Mouse (Mus musculus): ENCODE data around the gene Gast. TPM values are rescaled to one million over a fixed set of nuclear protein-coding genes. Genes with fewer than 3 reads are reported as not detected.
"Not testable (repeated sequence)": the region's sequence is repeated elsewhere in the genome, so short reads cannot be mapped to it uniquely, and the experiment has no call there.

Gast gene
- polyA plus RNA-seq, 1 experiment from 2014 or later = 0.79 TPM

DNA sequence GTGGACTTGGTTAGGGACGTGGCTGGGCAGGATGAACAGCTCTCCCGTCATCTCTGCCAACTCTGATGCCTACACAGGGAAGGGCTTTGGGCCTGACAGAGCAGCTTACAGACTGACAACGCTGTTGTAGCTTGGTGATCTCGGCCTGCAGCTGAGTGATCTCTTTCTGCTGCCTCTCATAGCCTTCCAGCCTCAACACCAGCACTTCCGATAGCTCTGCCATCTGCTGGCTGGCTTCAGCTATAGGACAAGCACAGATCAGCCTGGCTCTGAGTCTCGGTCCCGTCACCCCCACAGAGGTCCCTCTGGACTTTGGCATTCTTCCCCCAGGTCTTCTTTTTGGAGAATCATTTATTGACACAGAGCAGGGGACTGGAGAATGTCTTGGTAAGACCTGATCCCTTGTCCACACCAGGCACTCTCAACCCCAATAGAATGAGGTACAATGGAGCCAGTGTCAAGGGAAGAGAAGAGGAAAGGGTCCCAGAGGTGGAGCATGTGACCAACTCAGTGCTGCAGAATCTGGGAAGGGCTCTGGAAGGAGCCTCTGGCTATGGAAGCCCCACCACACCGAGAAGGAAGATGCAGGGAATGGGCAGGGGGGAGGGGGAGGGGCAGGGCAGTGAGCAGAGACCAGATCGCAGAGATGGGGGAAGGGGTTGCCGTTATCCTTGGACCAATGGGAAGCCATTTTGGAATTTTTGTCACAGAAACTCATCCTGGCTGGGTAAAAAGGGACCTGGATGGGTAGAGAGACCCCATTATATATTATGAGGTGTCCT, 18.1 kb downstream of the Gast start:
- no peak overlapping the region for H3K4me3 ChIP-seq (ENCODE audit: low read depth, low read length)
- H3K9me3 ChIP-seq (ENCODE audit: control insufficient read depth, low read length) = no peaks in the 10 kb centered on the region
- H3K36me3 ChIP-seq (ENCODE audit: control insufficient read depth, insufficient read depth, low read length) = peaks cover 2% of the 10 kb centered on the region; the same call in 1 of the 2 replicates
- H3K4me1 ChIP-seq (ENCODE audit: control insufficient read depth, insufficient read depth, low read length) = peaks cover 7% of the 10 kb centered on the region
- H3K27ac ChIP-seq (ENCODE audit: low read depth, low read length) = no peak overlapping the region
- H3K9ac ChIP-seq (ENCODE audit: low read length) = no peak overlapping the region
- peak; percentile 88 for DNase-seq (ENCODE audit: low spot score, missing footprints)
- H3K27me3 ChIP-seq (ENCODE audit: control insufficient read depth, insufficient read depth, low read length) = no peaks in the 10 kb centered on the region; the same call in 1 of the 2 replicates
- no peak for ATAC-seq (ENCODE audit: low FRiP score)
- no peak overlapping the region for H3K4me2 ChIP-seq
- 39% methylated on average over 10 of the region's 10 CpGs for WGBS

DNA sequence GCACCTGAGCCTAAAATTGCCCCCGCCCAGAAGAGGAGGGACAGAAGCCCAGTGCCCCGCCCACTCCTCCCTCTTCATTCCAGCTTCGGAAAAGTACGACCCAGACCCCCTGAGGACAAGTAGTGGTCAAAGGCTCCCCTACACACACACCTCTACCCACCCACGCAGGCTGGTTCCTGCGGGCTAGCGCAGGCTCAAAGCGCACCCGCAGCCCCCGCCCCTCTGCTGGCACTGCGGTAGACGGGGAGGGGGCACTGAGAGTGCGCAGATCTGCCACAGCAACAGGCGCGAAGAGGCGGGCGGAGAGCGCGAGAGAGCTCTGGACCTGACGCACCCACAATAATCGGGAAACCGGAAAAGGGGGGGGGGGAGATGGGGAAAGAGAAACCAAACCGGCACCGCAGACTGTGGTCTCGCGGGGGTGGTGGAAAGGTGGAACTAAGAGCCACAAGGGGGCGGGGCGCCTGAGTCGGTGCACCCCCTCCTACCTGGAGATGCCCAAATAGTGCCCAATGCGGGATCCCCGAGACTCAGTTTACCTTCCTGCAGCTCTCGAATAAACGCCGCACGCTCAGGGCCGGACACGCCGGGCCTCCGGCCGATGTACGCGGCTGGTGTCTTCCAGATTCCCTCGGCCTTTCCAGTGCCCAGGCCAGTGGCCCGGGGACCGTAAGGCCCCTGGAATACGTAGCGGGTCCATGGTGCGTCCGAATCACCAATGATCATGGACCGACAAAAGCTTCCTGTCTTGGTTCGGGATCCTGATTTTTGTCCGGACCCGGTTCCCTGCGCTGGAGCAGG, 21.1 kb downstream of the Gast start:
- Histone ChIP-seq H3K27ac (ENCODE audit: low read depth, low read length) (no peak overlapping the region), H3K27me3 (ENCODE audit: control insufficient read depth, insufficient read depth, low read length) (peaks cover under 1% of the 10 kb centered on the region; the same call in 1 of the 2 replicates), H3K4me2 (peak overlapping the region; percentile 99), H3K9me3 (ENCODE audit: control insufficient read depth, low read length) (no peaks in the 10 kb centered on the region), H3K9ac (ENCODE audit: low read length) (peak overlapping the region; percentile 73), H3K4me3 (ENCODE audit: low read depth, low read length) (peak overlapping the region; percentile 76), H3K4me1 (ENCODE audit: control insufficient read depth, insufficient read depth, low read length) (peaks cover 7% of the 10 kb centered on the region), H3K36me3 (ENCODE audit: control insufficient read depth, insufficient read depth, low read length) (no peaks in the 10 kb centered on the region)
- under 1% methylated on average over 54 of the region's 54 CpGs for WGBS
- ATAC-seq (ENCODE audit: low FRiP score) (peak; percentile 54), DNase-seq (ENCODE audit: low spot score, missing footprints) (peak; percentile 94)

DNA sequence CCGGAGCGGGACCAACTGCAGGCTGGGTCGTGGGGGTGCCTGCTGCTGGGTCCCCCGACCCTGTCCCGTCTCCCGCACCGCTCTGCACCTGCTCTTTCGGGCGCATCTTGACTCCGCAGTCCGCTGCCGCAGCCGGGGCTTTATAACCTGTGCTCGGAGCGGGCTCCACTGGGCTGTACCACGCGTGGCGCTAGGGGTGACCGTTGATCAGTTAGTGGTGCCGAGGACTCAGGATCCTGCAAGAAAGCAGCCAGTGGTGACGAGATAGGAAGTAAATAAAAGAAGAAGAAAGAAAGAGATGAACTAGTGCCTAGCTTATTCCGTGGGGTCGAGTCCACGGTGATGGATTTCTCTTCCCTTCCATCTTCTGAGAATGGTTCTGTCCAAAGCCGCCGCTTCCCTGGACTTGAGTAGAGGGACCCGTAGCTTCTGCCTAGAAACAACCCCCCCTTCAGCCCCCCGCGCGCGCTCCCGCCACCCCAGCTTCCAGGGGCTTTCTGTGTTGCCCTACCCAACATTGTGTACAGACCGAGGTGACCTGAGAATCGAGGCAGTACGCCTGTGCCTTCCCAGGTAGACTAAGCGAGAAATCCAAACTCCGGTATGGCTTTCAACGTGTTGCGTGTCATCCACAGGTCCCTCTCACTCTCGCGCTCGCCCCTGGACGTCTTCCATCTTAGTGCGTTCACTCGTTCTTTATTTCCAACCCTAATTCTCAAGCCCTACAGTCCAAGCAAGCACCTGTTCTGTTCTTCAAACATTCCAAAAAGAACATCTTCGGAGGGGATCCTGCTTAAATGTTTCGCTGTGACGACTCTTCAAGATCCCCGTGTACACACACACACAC, 22.0 kb downstream of the Gast start, which contains the start of gene Hap1:
TSS of gene Hap1 (minus strand) at position 157 of the 847 bp plus-strand sequence.
- Histone ChIP-seq H3K4me2 (peak within 1 kb of the TSS; percentile 99), H3K4me3 (ENCODE audit: low read depth, low read length) (peak within 1 kb of the TSS; percentile 76), H3K27ac (ENCODE audit: low read depth, low read length) (no peak within 1 kb of the TSS), H3K9ac (ENCODE audit: low read length) (peak within 1 kb of the TSS; percentile 73), H3K36me3 (ENCODE audit: control insufficient read depth, insufficient read depth, low read length) (no peaks in the 10 kb centered on the region), H3K9me3 (ENCODE audit: control insufficient read depth, low read length) (no peaks in the 10 kb centered on the region), H3K27me3 (ENCODE audit: control insufficient read depth, insufficient read depth, low read length) (peaks cover 3% of the 10 kb centered on the region; the same call in 1 of the 2 replicates), H3K4me1 (ENCODE audit: control insufficient read depth, insufficient read depth, low read length) (peaks cover 7% of the 10 kb centered on the region)
- ATAC-seq (ENCODE audit: low FRiP score) = peak; percentile 78
- WGBS = 1% methylated on average over 49 of the region's 49 CpGs
- DNase-seq (ENCODE audit: low spot score, missing footprints) = peak; percentile 98

DNA sequence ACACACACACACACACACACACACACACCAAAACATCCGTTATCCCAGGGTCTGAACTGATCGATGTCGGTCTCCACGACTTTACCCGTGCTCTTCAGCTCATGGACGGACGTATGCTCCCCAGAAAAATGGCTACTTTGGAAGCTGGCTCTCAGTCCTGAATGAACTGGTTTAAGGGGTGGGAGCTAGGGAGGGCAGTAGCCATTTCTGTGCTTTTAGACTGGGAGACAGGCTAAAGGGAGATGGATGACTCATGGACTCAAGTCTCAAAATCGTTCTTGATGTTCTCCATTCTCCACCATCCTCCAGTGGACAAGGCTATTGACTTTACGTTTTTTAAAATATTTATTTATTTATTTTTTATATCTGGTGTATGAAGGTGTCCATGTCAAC, 22.6 kb downstream of the Gast start:
- DNase-seq (ENCODE audit: low spot score, missing footprints) = no peak
- Histone ChIP-seq H3K4me1 (ENCODE audit: control insufficient read depth, insufficient read depth, low read length) (peaks cover 7% of the 10 kb centered on the region), H3K27me3 (ENCODE audit: control insufficient read depth, insufficient read depth, low read length) (peaks cover 3% of the 10 kb centered on the region; the same call in 1 of the 2 replicates), H3K4me2 (peak overlapping the region; percentile 99), H3K9ac (ENCODE audit: low read length) (peak overlapping the region; percentile 73), H3K9me3 (ENCODE audit: control insufficient read depth, low read length) (no peaks in the 10 kb centered on the region), H3K4me3 (ENCODE audit: low read depth, low read length) (peak overlapping the region; percentile 76), H3K27ac (ENCODE audit: low read depth, low read length) (no peak overlapping the region), H3K36me3 (ENCODE audit: control insufficient read depth, insufficient read depth, low read length) (no peaks in the 10 kb centered on the region)
- 18% methylated on average over 9 of the region's 9 CpGs for WGBS
- ATAC-seq (ENCODE audit: low FRiP score) = no peak

DNA sequence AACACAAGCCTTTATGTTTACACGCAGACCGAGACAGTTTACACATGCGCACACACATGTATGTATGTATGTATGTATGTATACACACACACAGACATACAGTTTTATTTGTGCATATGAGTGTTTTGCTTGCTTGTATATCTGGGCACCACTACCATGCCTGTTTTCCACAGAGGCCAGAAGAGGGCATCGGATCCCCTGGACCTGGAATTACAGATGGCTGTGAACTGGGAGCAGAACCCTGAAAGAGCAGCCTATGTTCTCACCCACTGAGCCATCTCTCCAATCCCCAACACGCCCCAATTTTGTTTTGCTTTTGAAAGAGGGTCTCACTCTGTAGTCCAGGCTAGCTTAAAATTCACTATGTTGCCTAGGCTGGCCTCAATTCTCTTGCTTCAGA, 23.2 kb downstream of the Gast start:
- DNase-seq (ENCODE audit: low spot score, missing footprints) (no peak), ATAC-seq (ENCODE audit: low FRiP score) (no peak)
- Histone ChIP-seq H3K27me3 (ENCODE audit: control insufficient read depth, insufficient read depth, low read length) (peaks cover 3% of the 10 kb centered on the region; the same call in 1 of the 2 replicates), H3K4me1 (ENCODE audit: control insufficient read depth, insufficient read depth, low read length) (peaks cover 7% of the 10 kb centered on the region), H3K4me3 (ENCODE audit: low read depth, low read length) (no peak overlapping the region), H3K27ac (ENCODE audit: low read depth, low read length) (no peak overlapping the region), H3K4me2 (no peak overlapping the region), H3K9ac (ENCODE audit: low read length) (no peak overlapping the region), H3K9me3 (ENCODE audit: control insufficient read depth, low read length) (no peaks in the 10 kb centered on the region), H3K36me3 (ENCODE audit: control insufficient read depth, insufficient read depth, low read length) (no peaks in the 10 kb centered on the region)
- 50% methylated on average over 5 of the region's 5 CpGs for WGBS

DNA sequence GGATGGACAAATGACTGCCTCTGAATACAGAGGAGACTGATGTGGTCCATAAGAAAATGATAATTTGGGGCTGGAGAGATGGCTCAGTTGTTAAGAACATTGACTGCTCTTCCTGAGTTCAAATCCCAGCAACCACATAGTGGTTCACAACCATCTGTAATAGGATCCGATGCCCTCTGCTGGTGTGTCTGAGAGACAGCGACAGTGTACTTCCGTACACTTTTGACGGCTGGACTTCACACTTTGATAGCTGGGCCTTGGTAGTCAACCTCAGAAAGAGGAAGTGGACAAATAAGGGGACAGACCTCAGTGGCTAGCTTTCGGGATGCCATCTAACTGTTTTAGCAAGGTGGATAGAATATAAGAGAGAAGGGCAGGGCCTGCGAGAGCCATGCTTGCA, 26.0 kb downstream of the Gast start:
- H3K9me3 ChIP-seq (ENCODE audit: control insufficient read depth, low read length) = no peaks in the 10 kb centered on the region
- 82% methylated on average over 6 of the region's 6 CpGs for WGBS
- no peak for DNase-seq (ENCODE audit: low spot score, missing footprints)
- H3K4me3 ChIP-seq (ENCODE audit: low read depth, low read length) = no peak overlapping the region
- H3K9ac ChIP-seq (ENCODE audit: low read length) = no peak overlapping the region
- H3K36me3 ChIP-seq (ENCODE audit: control insufficient read depth, insufficient read depth, low read length) = no peaks in the 10 kb centered on the region
- H3K4me1 ChIP-seq (ENCODE audit: control insufficient read depth, insufficient read depth, low read length) = peaks cover under 1% of the 10 kb centered on the region
- H3K27me3 ChIP-seq (ENCODE audit: control insufficient read depth, insufficient read depth, low read length) = peaks cover 3% of the 10 kb centered on the region; the same call in 1 of the 2 replicates
- H3K4me2 ChIP-seq = no peak overlapping the region
- ATAC-seq (ENCODE audit: low FRiP score) = no peak
- H3K27ac ChIP-seq (ENCODE audit: low read depth, low read length) = no peak overlapping the region

DNA sequence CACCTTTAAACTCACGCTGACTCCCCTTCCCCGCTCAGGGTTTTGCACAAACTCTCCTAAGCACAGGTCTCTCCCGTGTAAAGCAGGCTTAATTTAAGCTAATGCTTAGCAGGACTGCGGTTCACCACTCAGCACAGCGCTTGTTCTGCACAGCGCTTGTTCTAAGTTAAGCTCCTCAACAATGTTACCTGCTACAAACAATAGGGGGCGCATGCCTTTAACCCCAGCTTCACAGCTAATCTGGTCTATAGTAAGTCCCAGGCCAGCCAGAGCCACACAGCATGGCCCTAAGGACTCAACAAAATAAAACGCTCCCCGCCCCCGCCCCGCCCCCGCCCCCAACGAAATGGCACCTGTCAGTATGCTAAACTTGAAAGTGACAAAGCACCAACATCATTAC, 26.9 kb downstream of the Gast start:
- H3K4me2 ChIP-seq; H3K4me3 ChIP-seq (ENCODE audit: low read depth, low read length); H3K4me1 ChIP-seq (ENCODE audit: control insufficient read depth, insufficient read depth, low read length); H3K9ac ChIP-seq (ENCODE audit: low read length); ATAC-seq (ENCODE audit: low FRiP score); H3K27me3 ChIP-seq (ENCODE audit: control insufficient read depth, insufficient read depth, low read length); DNase-seq (ENCODE audit: low spot score, missing footprints); H3K27ac ChIP-seq (ENCODE audit: low read depth, low read length); H3K9me3 ChIP-seq (ENCODE audit: control insufficient read depth, low read length); H3K36me3 ChIP-seq (ENCODE audit: control insufficient read depth, insufficient read depth, low read length): not testable (repeated sequence)
- WGBS = no CpG with 5 or more reads among the region's 13 CpGs

DNA sequence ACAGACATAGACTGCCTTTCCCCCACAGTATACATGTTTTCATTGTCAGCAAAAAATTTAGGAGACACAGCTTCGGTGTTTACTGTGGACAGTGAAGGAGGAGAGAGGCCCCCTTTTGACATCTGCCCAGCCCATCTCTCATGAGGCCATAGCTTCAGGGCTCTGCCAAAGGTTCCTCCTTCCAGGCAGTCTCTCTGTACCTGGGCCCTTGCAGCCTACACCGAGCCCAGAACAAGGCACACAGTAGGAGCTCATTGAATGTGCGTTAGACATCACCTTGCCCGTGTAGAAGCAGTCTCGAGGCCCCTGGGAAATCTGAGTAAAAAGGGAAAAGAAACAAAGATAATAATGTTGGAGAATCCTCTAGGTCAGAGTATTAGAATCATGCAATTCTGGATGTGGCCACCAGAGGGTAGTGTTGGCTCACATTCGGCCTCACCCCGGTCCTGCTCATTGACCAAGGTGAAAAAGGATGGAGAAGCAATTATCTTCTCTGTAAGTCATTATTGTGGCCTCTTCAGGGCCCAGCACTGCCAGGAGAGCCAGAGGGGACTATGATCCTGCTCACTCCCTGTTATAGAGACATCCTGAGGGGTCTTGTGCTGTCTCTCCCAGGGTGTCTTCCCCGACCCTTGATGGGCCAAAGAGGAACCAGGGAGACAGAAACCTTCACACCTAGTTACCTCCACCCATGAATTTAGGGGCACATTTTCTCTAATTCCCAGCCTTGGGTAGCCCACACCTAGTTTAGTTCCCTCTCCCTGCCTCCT, 28.2 kb downstream of the Gast start:
- WGBS = 20% methylated on average over 8 of the region's 8 CpGs
- peak; percentile 75 for ATAC-seq (ENCODE audit: low FRiP score)
- no peaks in the 10 kb centered on the region for H3K36me3 ChIP-seq (ENCODE audit: control insufficient read depth, insufficient read depth, low read length)
- H3K4me1 ChIP-seq (ENCODE audit: control insufficient read depth, insufficient read depth, low read length) = no peaks in the 10 kb centered on the region
- no peak overlapping the region for H3K9ac ChIP-seq (ENCODE audit: low read length)
- H3K4me2 ChIP-seq = no peak overlapping the region
- peaks cover 3% of the 10 kb centered on the region; the same call in 1 of the 2 replicates for H3K27me3 ChIP-seq (ENCODE audit: control insufficient read depth, insufficient read depth, low read length)
- H3K4me3 ChIP-seq (ENCODE audit: low read depth, low read length) = no peak overlapping the region
- H3K27ac ChIP-seq (ENCODE audit: low read depth, low read length) = no peak overlapping the region
- no peaks in the 10 kb centered on the region for H3K9me3 ChIP-seq (ENCODE audit: control insufficient read depth, low read length)
- peak; percentile 99 for DNase-seq (ENCODE audit: low spot score, missing footprints)

Measured in midbrain, embryonic 11.5 days (tissue).